Mouse (Mus musculus) midbrain, embryonic 11.5 days (tissue): ENCODE results near the gene Hist1h2ba. TPM values are rescaled to one million over a fixed set of nuclear protein-coding genes. Genes with fewer than 3 reads are reported as not detected.

Source experiments
- ATAC-seq: fragments of 200-750 bp; cut with Nextera tagmentation; 2 replicates; pipeline ENCODE4 v1.8.0; 2017; ENCODE audit warnings: moderate TSS enrichment, moderate library complexity; ENCODE audit not compliant: low FRiP score
- DNase-seq: peaks from one replicate; pipeline ENCODE4 v3.0.0; 2015; ENCODE audit warnings: low spot score; ENCODE audit errors: missing footprints
- H3K27ac ChIP-seq: fragments of 300-500 bp; sonication (generic); 2 replicates; pipeline ENCODE4 v1.5.1; 2014; ENCODE audit warnings: low read depth, low read length
- H3K27me3 ChIP-seq: fragments of 300-500 bp; sonication (generic); 2 replicates; pipeline ENCODE4 v1.6.1; 2014; ENCODE audit warnings: mild to moderate bottlenecking, low read length, moderate library complexity, mixed read lengths; ENCODE audit not compliant: control insufficient read depth, insufficient read depth
- H3K36me3 ChIP-seq: fragments of 300-500 bp; sonication (generic); 2 replicates; pipeline ENCODE4 v1.6.1; 2014; ENCODE audit warnings: mild to moderate bottlenecking, low read length, moderate library complexity, mixed read lengths; ENCODE audit not compliant: control insufficient read depth, insufficient read depth
- H3K4me1 ChIP-seq: fragments of 300-500 bp; sonication (generic); 2 replicates; pipeline ENCODE4 v1.6.1; 2014; ENCODE audit warnings: low read length; ENCODE audit not compliant: control insufficient read depth, insufficient read depth
- H3K4me2 ChIP-seq: fragments of 300-500 bp; sonication (generic); 2 replicates; pipeline ENCODE4 v1.6.1; 2014; ENCODE audit warnings: mild to moderate bottlenecking, moderate library complexity
- H3K4me3 ChIP-seq: fragments of 300-500 bp; sonication (generic); 2 replicates; pipeline ENCODE4 v1.5.1; 2014; ENCODE audit warnings: low read depth, low read length
- H3K9ac ChIP-seq: fragments of 300-500 bp; sonication (generic); 2 replicates; pipeline ENCODE4 v1.6.1; 2014; ENCODE audit warnings: low read length
- H3K9me3 ChIP-seq: fragments of 300-500 bp; sonication (generic); 2 replicates; pipeline ENCODE4 v1.6.1; 2016; ENCODE audit warnings: low read length; ENCODE audit not compliant: control insufficient read depth
- WGBS: fragments of 180-500 bp; shearing (Covaris S2); extraction: QIAGEN DNeasy Blood & Tissue Kit; methylation state at CpG from one replicate; pipeline ENCODE4 v1.1.7; 2014; 5-methylcytosine and 5-hydroxymethylcytosine counted together
- polyA plus RNA-seq: library from polyadenylated mRNA; unstranded; fragments of >200 nt; fragmentation: Nextera tagmentation; extraction: Ambion mirVana; gene quantifications from 2 replicates; pipeline ENCODE4 v1.2.1, GENCODE M21; 2014

The Hist1h2ba gene
- polyA plus RNA-seq, 1 experiment from 2014 or later: not detected

GRCm38 (mm10) chr13:23914376-23915167 is 19.4 kb downstream of the Hist1h2ba start, which contains the start of gene Slc17a4:
Slc17a4 (minus strand) TSS chr13:23915009.
- no peaks in the 10 kb centered on the region for H3K9me3 ChIP-seq
- WGBS: 77% methylated on average over 9 of the region's 9 CpGs

GRCm38 (mm10) chr13:23913791-23914306 is 20.1 kb downstream of the Hist1h2ba start:
- ATAC-seq (no peak), DNase-seq (no peak)
- H3K36me3 ChIP-seq: no peaks in the 10 kb centered on the region
- no peak overlapping the region for H3K4me3 ChIP-seq
- no peak overlapping the region for H3K9ac ChIP-seq
- whole genome bisulfite sequencing: 54% methylated on average over 6 of the region's 6 CpGs
- no peak overlapping the region for H3K27ac ChIP-seq
- no peaks in the 10 kb centered on the region for H3K27me3 ChIP-seq
- H3K4me2 ChIP-seq: no peak overlapping the region
- no peaks in the 10 kb centered on the region for H3K9me3 ChIP-seq
- H3K4me1 ChIP-seq: peaks cover 2% of the 10 kb centered on the region; the same call in 1 of the 2 replicates

More at GRCm38 (mm10) chr13:23914376-23915167, 19.4 kb downstream of the Hist1h2ba start, which contains the start of gene Slc17a4:
- ATAC-seq (no peak), DNase-seq (no peak)
- Histone ChIP-seq H3K36me3 (no peaks in the 10 kb centered on the region), H3K4me1 (peaks cover 2% of the 10 kb centered on the region; the same call in 1 of the 2 replicates), H3K4me3 (no peak within 1 kb of the TSS), H3K4me2 (no peak within 1 kb of the TSS), H3K27me3 (no peaks in the 10 kb centered on the region), H3K9ac (no peak within 1 kb of the TSS), H3K27ac (no peak within 1 kb of the TSS)

GRCm38 (mm10) chr13:23911335-23911734 is 22.6 kb downstream of the Hist1h2ba start:
- WGBS: 90% methylated on average over 5 of the region's 5 CpGs
- ATAC-seq: no peak

GRCm38 (mm10) chr13:23910121-23910520 is 23.8 kb downstream of the Hist1h2ba start:
- no peaks in the 10 kb centered on the region for H3K36me3 ChIP-seq
- no peak overlapping the region for H3K4me2 ChIP-seq
- no peak overlapping the region for H3K4me3 ChIP-seq
- WGBS: 86% methylated on average over 5 of the region's 5 CpGs
- no peaks in the 10 kb centered on the region for H3K27me3 ChIP-seq
- no peak overlapping the region for H3K9ac ChIP-seq
- peaks cover 2% of the 10 kb centered on the region; the same call in 1 of the 2 replicates for H3K4me1 ChIP-seq
- ATAC-seq: no peak
- H3K9me3 ChIP-seq: no peaks in the 10 kb centered on the region
- DNase-seq: no peak
- no peak overlapping the region for H3K27ac ChIP-seq

More at GRCm38 (mm10) chr13:23911335-23911734, 22.6 kb downstream of the Hist1h2ba start:
- DNase-seq: no peak
- Histone ChIP-seq H3K9ac (no peak overlapping the region), H3K4me1 (peaks cover 2% of the 10 kb centered on the region; the same call in 1 of the 2 replicates), H3K9me3 (no peaks in the 10 kb centered on the region), H3K36me3 (no peaks in the 10 kb centered on the region), H3K27me3 (no peaks in the 10 kb centered on the region), H3K4me3 (no peak overlapping the region), H3K27ac (no peak overlapping the region), H3K4me2 (no peak overlapping the region)

- no peaks in the 10 kb centered on the region for H3K27me3 ChIP-seq
- ATAC-seq (no peak), DNase-seq (no peak)
- H3K4me1 ChIP-seq: no peaks in the 10 kb centered on the region
- H3K4me2 ChIP-seq: no peak overlapping the region
- H3K27ac ChIP-seq: no peak overlapping the region
- H3K4me3 ChIP-seq: no peak overlapping the region
- no peak overlapping the region for H3K9ac ChIP-seq
- WGBS: 94% methylated on average over 5 of the region's 5 CpGs
- no peaks in the 10 kb centered on the region for H3K9me3 ChIP-seq
- no peaks in the 10 kb centered on the region for H3K36me3 ChIP-seq
Observed at GRCm38 (mm10) chr13:23906906-23907305, 27.1 kb downstream of the Hist1h2ba start.

GRCm38 (mm10) chr13:23898242-23898641 is 35.7 kb downstream of the Hist1h2ba start:
- ATAC-seq (no peak), DNase-seq (no peak)
- no peaks in the 10 kb centered on the region for H3K27me3 ChIP-seq
- no peak overlapping the region for H3K9ac ChIP-seq
- H3K36me3 ChIP-seq: no peaks in the 10 kb centered on the region
- peaks cover 4% of the 10 kb centered on the region; the same call in 1 of the 2 replicates for H3K4me1 ChIP-seq
- 55% methylated on average over 6 of the region's 6 CpGs for WGBS
- H3K27ac ChIP-seq: no peak overlapping the region
- no peak overlapping the region for H3K4me3 ChIP-seq
- no peaks in the 10 kb centered on the region for H3K9me3 ChIP-seq
- H3K4me2 ChIP-seq: no peak overlapping the region

- no peak overlapping the region for H3K4me2 ChIP-seq
- H3K27ac ChIP-seq: no peak overlapping the region
- no peaks in the 10 kb centered on the region for H3K27me3 ChIP-seq
- DNase-seq (peak; percentile 95), ATAC-seq (peak; percentile 95)
- H3K4me1 ChIP-seq: peaks cover 10% of the 10 kb centered on the region
- H3K4me3 ChIP-seq: no peak overlapping the region
- 15% methylated on average over 4 of the region's 4 CpGs for WGBS
- no peaks in the 10 kb centered on the region for H3K36me3 ChIP-seq
- no peak overlapping the region for H3K9ac ChIP-seq
- H3K9me3 ChIP-seq: no peaks in the 10 kb centered on the region
Observed at GRCm38 (mm10) chr13:23893269-23893593, 40.7 kb downstream of the Hist1h2ba start.

GRCm38 (mm10) chr13:23892592-23893268 is 41.2 kb downstream of the Hist1h2ba start:
- Histone ChIP-seq H3K27me3 (no peaks in the 10 kb centered on the region), H3K9ac (no peak overlapping the region), H3K4me1 (peaks cover 7% of the 10 kb centered on the region), H3K4me2 (no peak overlapping the region), H3K36me3 (no peaks in the 10 kb centered on the region), H3K9me3 (no peaks in the 10 kb centered on the region), H3K4me3 (no peak overlapping the region), H3K27ac (no peak overlapping the region)
- WGBS: 12% methylated on average over 9 of the region's 9 CpGs
- no peak for DNase-seq
- ATAC-seq: peak; percentile 67
